In the genomic region with DNA sequence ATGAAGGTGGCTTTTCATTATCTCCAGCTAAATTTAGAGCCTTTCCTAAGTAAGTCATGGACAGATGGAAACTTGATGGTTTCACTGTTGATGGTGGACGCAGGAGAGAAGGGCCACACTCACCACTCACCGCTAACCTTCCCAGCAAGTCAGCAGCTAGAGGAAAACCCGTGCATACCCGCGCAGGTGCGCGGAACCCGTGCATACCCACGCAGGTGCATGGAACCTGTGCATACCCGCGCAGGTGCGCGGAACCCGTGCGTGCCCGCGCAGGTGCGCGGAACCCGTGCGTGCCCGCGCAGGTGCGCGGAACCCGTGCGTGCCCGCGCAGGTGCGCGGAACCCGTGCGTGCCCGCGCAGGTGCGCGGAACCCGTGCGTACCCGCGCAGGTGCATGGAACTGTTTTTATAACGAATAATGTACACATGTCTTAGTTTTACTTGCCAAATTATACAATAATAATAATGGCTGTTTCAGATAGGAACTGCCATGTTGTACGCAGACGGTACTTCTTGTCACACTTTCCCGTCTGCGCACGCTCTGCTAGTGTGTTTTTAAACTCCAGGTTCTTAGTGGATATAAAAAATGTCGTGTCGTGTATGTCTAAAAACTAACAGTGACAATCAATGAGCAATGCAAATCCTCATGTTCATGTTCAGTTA, we compare ENCODE assay signal across 8 mouse cellular contexts.
DNase-seq lines count a peak whose midpoint lies in the region; ATAC-seq and TF ChIP-seq lines count a peak whose summit lies in the region.

No protein-coding gene starts in this region.

- ATAC-seq in lung, embryonic 14.5 days (ENCODE audit: insufficient read depth) = peak; percentile 3; the same call in 1 of the 2 replicates
- ATAC-seq in liver, embryonic 13.5 days (ENCODE audit: low read depth) = no peak

- 4% methylated on average over 49 of the region's 49 CpGs for WGBS in lung, embryonic 14.5 days
- WGBS in hindbrain, embryonic 10.5 days = 3% methylated on average over 49 of the region's 49 CpGs
- 4% methylated on average over 49 of the region's 49 CpGs for WGBS in liver, embryonic 13.5 days (ENCODE audit: insufficient replicate concordance)

- H3K4me3 ChIP-seq in lung, embryonic 14.5 days (ENCODE audit: low read depth, low read length) = peak overlapping the region; percentile 45
- peak overlapping the region; percentile 61 for H3K4me3 ChIP-seq in hindbrain, embryonic 10.5 days
- H3K4me3 ChIP-seq in liver, embryonic 13.5 days (replicated peaks) = peak overlapping the region; percentile 65

- peak overlapping the region; percentile 34 for H3K9ac ChIP-seq in lung, embryonic 14.5 days
- peak overlapping the region; percentile 70 for H3K9ac ChIP-seq in liver, embryonic 13.5 days

- H3K36me3 ChIP-seq in lung, embryonic 14.5 days (ENCODE audit: insufficient read depth) = peaks cover 15% of the 10 kb centered on the region
- peaks cover 12% of the 10 kb centered on the region for H3K36me3 ChIP-seq in hindbrain, embryonic 10.5 days
- no peaks in the 10 kb centered on the region for H3K36me3 ChIP-seq in liver, embryonic 13.5 days

- H3K4me2 ChIP-seq in lung, embryonic 14.5 days = peak overlapping the region; percentile 80
- peak overlapping the region; percentile 89 for H3K4me2 ChIP-seq in liver, embryonic 13.5 days

- H3K27ac ChIP-seq in lung, embryonic 14.5 days (ENCODE audit: low read depth) = peak overlapping the region; percentile 83
- H3K27ac ChIP-seq in hindbrain, embryonic 10.5 days = peak overlapping the region; percentile 74
- H3K27ac ChIP-seq in liver, embryonic 13.5 days = peak overlapping the region; percentile 70

- H3K4me1 ChIP-seq in lung, embryonic 14.5 days (ENCODE audit: insufficient read depth) = no peaks in the 10 kb centered on the region
- H3K4me1 ChIP-seq in hindbrain, embryonic 10.5 days (replicated peaks) = peaks cover 16% of the 10 kb centered on the region
- H3K4me1 ChIP-seq in liver, embryonic 13.5 days (replicated peaks) = peaks cover 13% of the 10 kb centered on the region

- H3K9me3 ChIP-seq in lung, embryonic 14.5 days (ENCODE audit: low read depth, low read length) = no peaks in the 10 kb centered on the region
- H3K9me3 ChIP-seq in hindbrain, embryonic 10.5 days = peaks cover 3% of the 10 kb centered on the region; the same call in 1 of the 2 replicates
- H3K9me3 ChIP-seq in liver, embryonic 13.5 days (replicated peaks) = no peaks in the 10 kb centered on the region

- TF ChIP-seq CTCF in lung, embryonic 14.5 days (IDR thresholded peaks at IDR 0.05; ENCODE audit: low read depth) = no peak

- DNase-seq in lung, embryonic 14.5 days = no peak
- DNase-seq in lung, adult 18-20 months = no peak
- DNase-seq in cerebellum, adult 11 months = peak; percentile 54
- DNase-seq in hindbrain, embryonic 10.5 days (ENCODE audit: low spot score) = no peak
- no peak for DNase-seq in liver, embryonic 13.5 days
- DNase-seq in thymus, postnatal 25 days = peak; percentile 29
- DNase-seq in right cerebral cortex, postnatal 4 days = no peak
- DNase-seq in testis, postnatal 14 days (ENCODE audit: low spot score) = no peak

- H3K27me3 ChIP-seq in lung, embryonic 14.5 days (ENCODE audit: insufficient read depth, low read length) = no peaks in the 10 kb centered on the region
- H3K27me3 ChIP-seq in hindbrain, embryonic 10.5 days (ENCODE audit: insufficient read depth, poor library complexity, severe bottlenecking) = no peaks in the 10 kb centered on the region
- no peaks in the 10 kb centered on the region for H3K27me3 ChIP-seq in liver, embryonic 13.5 days

Comparison
In these comparisons a context has a peak if more than half of its experiments do, and no peak if none do; other contexts are left out.
1. DNase-seq: peak in cerebellum, adult 11 months (single experiment) and thymus, postnatal 25 days (single experiment); none in lung, embryonic 14.5 days (single experiment), lung, adult 18-20 months (0 of 2), hindbrain, embryonic 10.5 days (single experiment), liver, embryonic 13.5 days (single experiment), right cerebral cortex, postnatal 4 days (single experiment) and testis, postnatal 14 days (single experiment).
2. Peak in every context shown above with its lines, with median percentiles within 50 percentile points of each other: H3K27ac ChIP-seq and H3K4me3 ChIP-seq.